Mouse (Mus musculus): ENCODE data around the gene Defb22.

DNA sequence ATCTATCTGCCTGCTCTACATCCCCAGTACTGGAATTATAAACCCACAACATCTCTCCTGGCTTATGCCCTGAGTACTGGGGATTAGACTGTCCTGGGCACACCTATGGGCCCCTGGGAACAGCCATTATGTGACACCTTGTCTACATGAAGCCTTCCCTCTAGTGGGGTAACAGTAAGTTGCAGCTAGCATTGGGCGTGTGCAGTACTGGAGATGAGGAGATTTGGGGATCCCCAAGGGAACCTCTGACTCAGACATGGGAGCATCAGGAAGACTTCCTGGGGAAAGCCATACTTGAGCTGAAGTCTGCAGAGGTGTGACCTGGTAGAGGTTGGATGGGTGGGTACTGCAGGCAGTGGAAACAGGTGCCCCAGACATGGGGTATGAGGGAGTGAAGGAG lies 51.0 kb downstream of the Defb22 start:
- TF ChIP-seq POLR2A (IDR thresholded peaks at IDR 0.05; ENCODE audit: low read depth, low read length): no peak
- TF ChIP-seq CTCF (IDR thresholded peaks at IDR 0.05; ENCODE audit: borderline replicate concordance, insufficient read depth, low read length): no peak
